Mouse (Mus musculus) spleen, adult 2 months (tissue): ENCODE measurements around the gene Tmem171. TPM values are rescaled to one million over a fixed set of nuclear protein-coding genes. Genes with fewer than 3 reads are reported as not detected.

Experiments used
- DNase-seq, 2 experiments: peaks; one replicate each; pipeline versions ENCODE4 v3.0.0 to v3.0.0-alpha.2; 2012 to 2021; ENCODE audit warnings: low spot score in 2 of 2, low read depth in 1 of 2
- H3K27ac ChIP-seq: fragments of 200-500 bp; 2 replicates; pipeline ENCODE4 v1.5.1; 2012; ENCODE audit warnings: low read length, inconsistent platforms; ENCODE audit not compliant: insufficient read depth
- H3K27me3 ChIP-seq: fragments of 200-500 bp; 2 replicates; pipeline ENCODE4 v1.6.1; 2012; ENCODE audit warnings: mild to moderate bottlenecking, moderate library complexity, low read length, inconsistent platforms; ENCODE audit not compliant: control insufficient read depth, insufficient read depth
- H3K36me3 ChIP-seq: fragments of 200-500 bp; 2 replicates; pipeline ENCODE4 v1.6.1; 2012; ENCODE audit warnings: mild to moderate bottlenecking, low read length, inconsistent platforms; ENCODE audit not compliant: control insufficient read depth, insufficient read depth
- H3K4me1 ChIP-seq: fragments of 200-500 bp; 2 replicates; pipeline ENCODE4 v1.6.1; 2011; ENCODE audit warnings: inconsistent platforms; ENCODE audit not compliant: control insufficient read depth, insufficient read depth, insufficient read length
- H3K4me3 ChIP-seq: fragments of 200-500 bp; 2 replicates; pipeline ENCODE4 v1.5.1; 2011; ENCODE audit warnings: mild to moderate bottlenecking, inconsistent platforms; ENCODE audit not compliant: insufficient read depth, insufficient read length; ENCODE audit errors: extremely low read depth
- CTCF ChIP-seq: fragments of 200-500 bp; IDR thresholded peaks from 2 replicates; pipeline ENCODE4 v1.5.1; 2011; ENCODE audit warnings: mild to moderate bottlenecking, inconsistent platforms; ENCODE audit not compliant: insufficient read depth, insufficient read length, insufficient replicate concordance; ENCODE audit errors: extremely low read depth
- POLR2A ChIP-seq: fragments of 200-500 bp; IDR thresholded peaks from 2 replicates; pipeline ENCODE4 v1.6.1; 2011; ENCODE audit warnings: low read depth, low read length, inconsistent platforms
- WGBS: fragments of 180-500 bp; shearing (Covaris S2); methylation state at CpG from one replicate; pipeline ENCODE4 v1.1.7; 2018; 5-methylcytosine and 5-hydroxymethylcytosine counted together
- polyA plus RNA-seq: library from polyadenylated mRNA; depleted of rRNA; stranded (reverse); fragments of >200 nt; gene quantifications from 2 replicates; pipeline ENCODE4 v1.2.3, GENCODE M21; 2012

Tmem171 gene
- polyA plus RNA-seq, 1 experiment, result 0.07 TPM

GRCm38 (mm10) chr13:98693316-98693715 lies 1.3 kb downstream of the Tmem171 start:
- Histone ChIP-seq H3K4me1 (no peaks in the 10 kb centered on the region; the same call in 1 of the 2 replicates), H3K27ac (no peak overlapping the region), H3K4me3 (no peak overlapping the region), H3K27me3 (peaks cover 4% of the 10 kb centered on the region), H3K36me3 (no peaks in the 10 kb centered on the region)
- WGBS, result 56% methylated on average over 11 of the region's 11 CpGs
- TF ChIP-seq CTCF (no peak), POLR2A (no peak)
- no peak for DNase-seq

DNA sequence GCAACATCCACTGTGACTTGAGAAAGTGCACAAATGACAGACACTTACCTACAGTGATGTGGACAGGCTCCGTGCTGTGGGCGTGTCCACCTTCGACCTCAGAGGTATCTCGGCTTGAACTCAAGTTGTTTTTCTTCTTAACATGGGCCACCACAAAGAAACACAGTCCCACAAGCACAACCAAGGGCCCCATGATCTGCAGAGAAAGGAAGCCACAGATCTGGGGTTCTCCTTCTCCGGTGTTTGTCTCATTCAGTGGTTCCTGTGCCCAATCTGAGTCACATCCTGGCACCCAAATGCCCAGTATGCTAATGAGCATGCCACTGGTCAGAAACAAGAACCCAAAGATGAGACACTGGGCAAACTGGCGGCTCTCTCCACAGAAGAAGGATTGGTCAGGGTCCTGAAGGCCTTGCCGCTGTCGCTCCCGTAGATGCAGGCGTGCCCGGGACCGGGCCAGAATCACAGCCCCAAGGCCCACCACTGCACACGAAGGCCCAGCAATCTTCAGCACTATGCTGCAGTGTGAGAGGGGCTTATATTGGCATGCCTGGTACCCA lies 2.6 kb downstream of the Tmem171 start:
- no peak for TF ChIP-seq POLR2A
- no peak for TF ChIP-seq CTCF
- no peaks in the 10 kb centered on the region for H3K36me3 ChIP-seq
- WGBS, result 67% methylated on average over 13 of the region's 13 CpGs
- DNase-seq, result no peak
- H3K4me1 ChIP-seq, result no peaks in the 10 kb centered on the region; the same call in 1 of the 2 replicates
- peaks cover 4% of the 10 kb centered on the region for H3K27me3 ChIP-seq
- no peak overlapping the region for H3K27ac ChIP-seq
- no peak overlapping the region for H3K4me3 ChIP-seq

- no peaks in the 10 kb centered on the region; the same call in 1 of the 2 replicates for H3K4me1 ChIP-seq
- TF ChIP-seq CTCF (no peak), POLR2A (no peak)
- peaks cover 4% of the 10 kb centered on the region for H3K27me3 ChIP-seq
- no peak for DNase-seq
- no peak overlapping the region for H3K4me3 ChIP-seq
- 92% methylated on average over 11 of the region's 11 CpGs for WGBS
- H3K27ac ChIP-seq, result no peak overlapping the region
- no peaks in the 10 kb centered on the region for H3K36me3 ChIP-seq
Observed at GRCm38 (mm10) chr13:98690886-98691285, 3.7 kb downstream of the Tmem171 start.

GRCm38 (mm10) chr13:98689605-98690290 lies 4.9 kb downstream of the Tmem171 start:
- Histone ChIP-seq H3K27ac (no peak overlapping the region), H3K36me3 (no peaks in the 10 kb centered on the region), H3K4me3 (no peak overlapping the region), H3K27me3 (peaks cover 1% of the 10 kb centered on the region), H3K4me1 (no peaks in the 10 kb centered on the region; the same call in 1 of the 2 replicates)
- DNase-seq, result no peak
- WGBS, result 80% methylated on average over 11 of the region's 11 CpGs
- TF ChIP-seq CTCF (no peak), POLR2A (no peak)

- TF ChIP-seq CTCF (no peak), POLR2A (no peak)
- Histone ChIP-seq H3K36me3 (no peaks in the 10 kb centered on the region), H3K27ac (no peak overlapping the region), H3K4me1 (no peaks in the 10 kb centered on the region), H3K4me3 (no peak overlapping the region), H3K27me3 (no peaks in the 10 kb centered on the region)
- DNase-seq, result no peak
- WGBS, result 85% methylated on average over 9 of the region's 9 CpGs
Observed at GRCm38 (mm10) chr13:98687931-98688330, 6.7 kb downstream of the Tmem171 start.

GRCm38 (mm10) chr13:98684144-98684900 lies 10.3 kb downstream of the Tmem171 start:
- Histone ChIP-seq H3K27ac (no peak overlapping the region), H3K4me3 (no peak overlapping the region), H3K4me1 (peaks cover 3% of the 10 kb centered on the region; the same call in 1 of the 2 replicates), H3K27me3 (no peaks in the 10 kb centered on the region), H3K36me3 (no peaks in the 10 kb centered on the region)
- no peak for DNase-seq
- TF ChIP-seq POLR2A (no peak), CTCF (no peak)
- 56% methylated on average over 9 of the region's 9 CpGs for WGBS

DNA sequence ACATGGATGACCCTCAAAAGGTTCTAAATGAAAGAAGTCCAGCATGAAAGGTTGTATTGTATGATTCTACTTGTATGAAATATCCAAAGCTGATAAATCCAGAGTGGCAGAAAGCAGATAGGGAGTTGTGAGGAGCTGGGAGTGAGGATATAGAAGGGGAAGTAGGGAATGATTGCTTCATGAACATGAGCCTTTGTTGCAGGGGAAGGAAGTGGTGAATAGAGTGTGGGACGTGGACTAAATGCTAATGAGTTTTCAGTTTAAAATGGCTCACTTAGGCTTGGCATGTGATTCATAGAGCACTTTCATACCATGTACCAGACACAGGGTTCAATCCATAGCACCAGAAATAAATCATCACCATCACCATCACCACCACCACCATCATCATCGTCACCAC lies 11.2 kb downstream of the Tmem171 start:
- Histone ChIP-seq H3K4me1 (peaks cover 3% of the 10 kb centered on the region; the same call in 1 of the 2 replicates), H3K36me3 (no peaks in the 10 kb centered on the region), H3K27me3 (no peaks in the 10 kb centered on the region), H3K27ac (no peak overlapping the region), H3K4me3 (no peak overlapping the region)
- 63% methylated on average over 2 of the region's 2 CpGs for WGBS
- no peak for DNase-seq
- TF ChIP-seq POLR2A, result no peak
- no peak for TF ChIP-seq CTCF
